Mouse (Mus musculus): ENCODE data around the gene Mosmo. TPM values are rescaled to one million over a fixed set of nuclear protein-coding genes. Genes with fewer than 3 reads are reported as not detected.
A peak's percentile ranks its signal among the peaks of the same experiment; 100 is the strongest.

Mosmo gene
- total RNA-seq (2021): 10 to 100 TPM; 27.8 to 29.2 TPM
- long read RNA-seq, experiment 1, partial matches to known transcripts: 1 of 4 reads
- long read RNA-seq, experiment 1, other reads (novel, unspliced or antisense): 1 of 4 reads
- long read RNA-seq, experiment 2, full-length matches to known transcripts: 4 of 6 reads
- long read RNA-seq, experiment 2, partial matches to known transcripts: 1 of 6 reads
- long read RNA-seq, experiment 2, other reads (novel, unspliced or antisense): 1 of 6 reads

DNA sequence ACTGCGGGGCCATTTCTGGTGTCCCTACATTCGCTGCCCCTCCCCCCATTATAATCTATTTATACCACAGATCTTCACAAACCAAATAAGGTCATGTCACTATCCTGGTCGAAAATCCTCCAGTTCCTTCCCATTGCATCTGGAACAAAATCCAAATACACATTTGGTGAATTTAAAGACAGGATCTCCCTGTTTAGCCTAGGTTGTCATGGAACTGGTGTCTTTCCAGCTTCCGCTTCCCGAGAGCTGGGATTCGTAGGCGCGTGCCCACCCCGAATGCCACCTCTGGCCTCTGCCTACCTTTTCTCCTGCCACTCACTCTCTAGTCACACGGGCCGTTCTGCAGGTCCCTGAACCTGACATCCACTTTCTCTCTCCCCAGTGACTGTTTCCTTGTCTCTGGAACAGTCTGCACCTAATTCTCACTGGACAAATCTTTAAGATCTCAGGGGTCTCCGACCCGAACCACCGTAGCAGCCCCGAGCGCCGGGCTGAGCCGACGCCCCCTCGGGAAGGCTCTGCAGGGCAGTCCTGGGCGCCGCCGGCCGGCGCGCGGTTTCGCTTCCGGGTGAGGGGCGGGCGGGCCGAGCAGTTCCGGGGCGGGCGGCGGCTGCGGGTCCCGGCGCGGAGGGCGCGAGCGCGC is at the start of gene Mosmo:
Mosmo (plus strand) TSS at position 618 of the 643 bp plus-strand sequence.
- intact Hi-C loops (cut with DNase I): loop anchor here (10.0 kb wide), 1 partner anchor 238 kb away; the partner anchor contains the start of gene Polr3e

DNA sequence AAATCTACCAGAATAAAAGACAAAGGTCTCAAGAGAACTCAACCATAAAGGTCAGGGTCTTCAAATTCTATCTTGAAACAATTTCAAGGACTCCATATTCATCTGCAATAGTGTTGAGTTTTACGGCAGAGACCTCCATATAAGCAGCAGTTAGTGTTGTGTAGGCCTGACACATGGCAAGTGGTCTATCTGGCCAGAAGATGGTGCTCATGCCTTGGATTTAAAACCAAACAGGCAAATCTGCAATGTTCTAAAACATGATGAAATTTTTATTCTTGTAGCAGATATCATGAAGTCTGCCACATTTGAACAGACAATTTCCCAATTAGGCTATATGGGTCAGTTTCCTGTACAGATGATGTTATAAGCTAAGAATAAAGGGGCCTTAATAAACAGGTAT is 44.9 kb upstream of the Mosmo start:
- intact Hi-C loops (cut with DNase I): loop anchor here (10.0 kb wide), 1 partner anchor 192 kb away; no protein-coding TSS in a partner anchor

More for the DNA sequence above, at the start of gene Mosmo:
- DNase-seq: peak; percentile 85

DNA sequence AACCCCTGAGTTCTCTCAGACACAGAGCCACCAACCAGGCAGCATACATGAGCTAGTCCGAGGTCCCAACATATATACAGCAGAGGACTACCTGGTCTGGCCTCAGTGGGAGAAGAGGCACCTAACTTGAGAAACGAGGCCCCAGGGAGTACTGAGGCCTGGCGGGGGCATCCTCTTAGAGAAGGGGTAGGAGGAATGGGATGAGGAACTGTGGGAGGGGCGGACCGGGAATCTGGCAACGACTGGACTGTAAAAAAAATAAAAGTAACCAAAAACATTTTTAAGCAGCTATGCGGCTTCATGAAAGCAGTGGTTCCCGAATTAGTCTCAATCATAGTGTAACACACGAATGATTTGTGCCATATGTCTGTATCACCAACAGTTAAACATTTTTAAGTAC is 43.1 kb upstream of the Mosmo start:
- DNase-seq: peak in 1 of 2 experiments; percentile 6
- intact Hi-C loops (cut with DNase I): loop anchor here (10.0 kb wide), 1 partner anchor 190 kb away; no protein-coding TSS in a partner anchor

More for the DNA sequence above, 44.9 kb upstream of the Mosmo start:
- DNase-seq: peak in 1 of 2 experiments; percentile 21

DNA sequence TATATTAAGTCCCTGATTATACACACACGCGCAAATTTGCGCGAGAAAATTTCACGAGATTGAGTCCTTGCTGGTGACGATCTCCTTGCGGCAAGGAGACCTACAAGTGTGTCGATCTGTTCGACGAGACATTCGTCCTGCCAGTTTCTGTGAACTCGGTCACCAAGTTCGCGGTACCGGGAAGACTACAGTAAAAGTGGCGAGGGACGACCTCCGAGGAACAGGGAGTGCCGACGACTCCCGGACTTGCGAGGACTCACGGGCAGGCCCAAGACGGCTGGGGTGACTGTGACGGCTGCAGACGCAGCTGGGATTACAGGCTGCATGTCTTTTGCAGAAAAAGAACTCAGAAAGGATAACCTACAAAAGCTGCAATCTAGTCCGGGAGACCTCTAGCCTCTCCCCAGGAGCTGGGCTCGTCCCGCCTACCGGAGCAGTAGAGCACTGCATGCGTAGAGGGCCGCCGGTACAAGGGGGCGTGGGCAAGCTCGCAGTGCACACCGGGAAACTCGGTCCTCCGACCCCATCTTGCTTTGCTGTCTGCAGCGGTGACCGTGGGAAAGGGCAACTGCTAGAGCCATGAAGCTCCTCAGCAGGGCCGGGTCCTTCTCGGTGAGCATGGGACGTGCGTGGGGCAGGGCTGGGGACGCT is 42.6 kb upstream of the Mosmo start, which contains the start of gene Uqcrc2:
Uqcrc2 (plus strand) TSS at position 466 of the 651 bp plus-strand sequence.
- peak; percentile 87 for DNase-seq
- intact Hi-C loops (cut with DNase I): loop anchor here (5.0 to 10.0 kb wide), 2 partner anchors 190 to 282 kb away; partner anchors contain the start of gene Polr3e

DNA sequence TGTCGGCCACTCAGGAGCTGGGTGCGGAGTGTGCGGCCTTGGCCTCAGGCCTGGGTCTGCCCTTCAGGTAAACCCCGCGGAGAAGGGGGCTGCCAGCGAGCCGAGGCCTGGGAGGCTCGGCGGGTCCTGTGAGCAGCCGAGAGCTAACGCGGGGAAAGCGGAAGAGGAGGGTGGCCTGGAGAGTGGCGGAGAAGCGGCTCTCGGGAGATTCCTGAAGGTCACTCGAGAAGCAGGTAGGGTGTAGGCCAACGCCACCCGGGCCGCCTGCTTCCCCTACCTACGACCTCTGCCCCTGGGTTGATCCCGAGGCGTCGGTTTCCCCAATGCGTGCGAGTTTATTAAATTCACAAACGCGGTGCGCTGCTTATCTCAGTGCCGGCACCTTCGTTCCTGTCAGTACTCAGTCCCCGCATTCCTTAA is 42.0 kb upstream of the Mosmo start:
- intact Hi-C loops (cut with DNase I): loop anchor here (5.0 to 10.0 kb wide), 2 partner anchors 189 to 282 kb away; partner anchors contain the start of gene Polr3e
- DNase-seq: no peak

DNA sequence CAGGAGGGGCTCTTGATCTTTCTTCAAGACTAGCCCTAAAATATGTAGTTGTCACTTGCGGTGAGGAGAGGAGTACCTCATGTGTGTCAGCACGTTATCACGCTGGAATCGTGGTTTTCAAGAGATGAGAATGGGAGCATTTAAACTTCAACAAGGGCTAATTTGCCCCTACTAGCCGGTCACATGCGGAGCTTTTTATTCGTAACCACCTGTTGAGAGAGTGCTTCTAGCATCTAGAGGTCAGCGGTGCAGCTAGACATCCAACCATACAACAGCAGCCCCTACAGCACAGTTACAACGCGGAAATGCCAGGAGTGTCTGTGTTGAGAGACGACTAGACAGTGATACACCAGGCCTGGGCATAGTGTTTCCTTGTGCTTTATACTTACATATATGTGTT is 41.6 kb upstream of the Mosmo start:
- intact Hi-C loops (cut with DNase I): loop anchor here (5.0 to 10.0 kb wide), 2 partner anchors 189 to 281 kb away; partner anchors contain the start of gene Polr3e
- no peak for DNase-seq

DNA sequence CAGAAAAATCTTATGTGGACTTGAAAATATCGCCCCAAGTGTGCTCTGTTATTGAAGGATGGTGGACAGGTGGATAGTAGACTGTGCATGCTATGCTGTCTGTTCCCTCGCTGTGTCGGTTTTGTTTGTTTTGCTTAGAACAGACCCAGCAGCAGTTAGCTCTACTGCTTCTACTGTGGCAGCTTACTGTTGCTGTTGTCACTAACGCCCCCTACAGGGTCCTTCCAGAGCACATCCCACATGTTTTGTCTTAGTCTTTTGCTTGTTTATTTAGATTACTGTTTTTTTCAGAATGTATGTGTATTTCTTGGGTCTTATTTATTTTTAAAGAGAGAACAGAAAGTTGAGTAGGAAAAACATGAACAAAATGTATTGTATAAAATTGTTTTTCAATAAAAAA is 34.2 kb upstream of the Mosmo start:
- intact Hi-C loops (cut with DNase I): loop anchor here (10.0 kb wide), 1 partner anchor 518 kb away; no protein-coding TSS in a partner anchor
- no peak for DNase-seq

DNA sequence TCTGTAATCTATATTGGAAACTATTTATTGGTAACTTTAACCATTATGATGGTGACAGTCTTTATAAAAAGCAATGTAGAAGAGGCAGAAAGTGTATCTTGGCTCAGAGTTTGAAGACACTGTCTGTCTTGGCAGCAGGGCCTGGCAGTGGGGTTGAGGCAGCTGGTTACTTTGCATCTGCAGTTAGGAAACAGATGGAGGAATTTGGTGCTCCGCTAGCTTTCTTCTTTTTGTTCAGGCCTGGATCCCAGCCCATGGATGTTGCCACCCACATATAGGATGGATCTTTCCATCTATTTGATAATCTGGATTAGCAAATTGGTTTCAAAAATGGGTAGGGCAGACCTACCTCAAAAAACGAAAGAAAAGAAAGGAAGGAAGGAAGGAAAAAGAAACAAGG is 29.6 kb upstream of the Mosmo start:
- DNase-seq: no peak
- intact Hi-C loops (cut with DNase I): loop anchor here (10.0 kb wide), 1 partner anchor 523 kb away; no protein-coding TSS in a partner anchor

DNA sequence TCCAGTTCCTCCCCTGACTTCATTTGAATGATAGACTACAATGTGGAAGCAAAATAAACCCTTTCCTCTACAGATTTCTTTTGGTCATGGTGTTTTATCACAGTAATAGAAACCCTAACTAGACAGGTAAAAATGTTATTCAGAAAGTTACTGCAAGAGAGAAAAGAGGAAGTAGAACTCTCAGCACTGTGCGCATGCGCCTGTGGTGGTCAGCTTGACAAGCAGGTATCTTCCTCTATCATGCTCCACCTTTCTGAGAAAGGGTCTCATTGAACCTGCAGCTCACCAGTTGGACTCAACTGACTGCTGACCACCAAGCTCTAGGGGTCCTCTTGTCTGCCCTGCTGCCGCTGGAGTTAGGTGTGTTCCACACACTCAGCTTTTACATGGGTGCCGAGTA is 15.3 kb upstream of the Mosmo start:
- intact Hi-C loops (cut with DNase I): no loop called here
- DNase-seq: no peak

DNA sequence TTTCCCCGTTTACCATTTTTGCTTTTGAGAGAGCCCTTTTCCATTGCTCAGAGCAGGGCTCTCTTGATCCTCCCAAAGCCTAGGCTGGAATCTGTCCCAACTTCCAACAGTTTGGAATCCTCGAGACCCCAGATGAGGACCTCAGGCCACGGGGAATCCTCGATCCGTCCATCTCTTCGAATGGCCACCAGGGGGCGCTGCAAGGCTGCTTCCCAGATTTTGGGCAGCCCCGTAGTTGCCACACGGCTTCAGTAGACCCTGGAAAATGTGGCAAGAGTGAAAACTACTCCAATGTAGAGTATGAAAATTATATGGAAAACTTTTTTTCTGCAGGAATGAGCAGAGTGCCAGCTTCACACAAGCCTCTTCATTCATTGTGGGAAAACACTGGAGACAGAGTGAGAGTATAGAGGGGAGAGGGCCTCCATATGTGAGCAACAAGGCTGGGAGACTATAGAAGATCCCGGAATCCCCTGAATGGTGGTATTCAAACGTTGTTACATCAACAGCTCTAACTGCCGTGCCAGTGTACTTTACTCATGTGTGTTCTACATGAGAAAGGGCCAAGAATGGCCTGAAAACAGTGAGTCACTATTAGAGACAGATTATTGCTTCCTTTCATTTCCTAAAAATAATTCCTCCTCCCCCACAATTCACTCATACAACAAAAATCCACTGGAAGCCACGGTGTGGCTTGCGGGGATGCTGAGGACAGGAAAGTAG is 7.1 kb upstream of the Mosmo start, which contains the start of gene Pdzd9:
Pdzd9 (minus strand) TSS at position 191 of the 723 bp plus-strand sequence.
- peak; percentile 82 to 88 for DNase-seq
- intact Hi-C loops (cut with DNase I): loop anchor here (1.0 to 10.0 kb wide), 3 partner anchors 83 to 244 kb away; partner anchors contain the start of gene Polr3e

DNA sequence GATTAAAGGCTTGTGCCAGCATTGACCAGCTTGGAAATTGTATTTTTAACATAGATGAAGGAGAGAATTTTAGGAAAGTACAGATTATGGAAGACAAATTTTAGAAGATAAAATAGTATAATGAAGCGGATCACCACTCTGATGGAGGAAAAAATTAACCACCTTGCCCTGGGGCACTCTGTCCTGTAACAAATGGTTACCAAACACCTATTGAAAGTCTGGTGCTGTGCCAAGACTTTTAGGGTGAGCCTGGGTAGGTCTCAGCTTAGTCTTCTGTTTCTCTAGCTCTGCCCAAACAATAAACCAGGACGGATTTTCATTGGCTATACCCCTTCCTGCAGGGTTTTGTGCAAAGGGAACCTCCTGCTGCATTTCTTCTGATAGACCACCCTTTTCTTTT is 6.1 kb upstream of the Mosmo start:
- intact Hi-C loops (cut with DNase I): loop anchor here (10.0 kb wide), 1 partner anchor 244 kb away; the partner anchor contains the start of gene Polr3e
- no peak for DNase-seq

DNA sequence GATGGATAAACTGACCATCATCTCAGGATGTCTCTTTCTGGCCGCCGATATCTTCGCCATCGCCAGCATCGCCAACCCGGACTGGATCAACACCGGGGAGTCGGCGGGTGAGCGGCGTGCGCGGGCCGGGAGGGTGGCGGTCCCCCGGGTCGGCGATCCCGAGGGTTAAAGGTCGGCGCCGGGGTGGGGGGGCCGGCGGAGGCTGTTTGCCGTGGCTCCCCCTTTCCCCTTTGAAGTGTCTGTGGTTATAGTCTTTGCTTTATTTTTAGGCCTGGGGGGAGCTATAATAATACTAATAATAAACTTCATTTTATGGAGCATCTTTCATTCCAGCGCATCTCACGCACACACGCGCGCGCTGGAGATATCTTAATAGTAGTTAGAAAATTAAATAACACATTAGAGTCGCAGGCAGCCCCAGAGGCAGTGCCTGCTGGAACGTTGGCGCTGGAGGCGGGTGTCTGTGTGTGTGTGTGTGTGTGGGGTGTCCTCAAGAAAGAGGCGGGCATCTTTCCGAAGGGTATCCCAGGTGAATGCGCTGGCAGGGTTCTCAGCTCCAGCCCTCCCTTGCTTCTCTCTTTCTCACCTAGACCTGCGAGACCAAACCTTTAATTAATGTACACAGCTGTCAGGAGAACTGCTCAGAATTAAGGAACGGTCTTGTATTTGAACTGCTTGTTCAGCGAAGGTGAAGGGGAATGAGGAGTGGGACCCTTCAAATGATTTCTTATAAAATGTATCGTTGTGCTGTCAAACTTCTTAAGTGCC is 530 bp downstream of the Mosmo start:
- intact Hi-C loops (cut with DNase I): loop anchor here (10.0 kb wide), 1 partner anchor 237 kb away; the partner anchor contains the start of gene Polr3e
- peak; percentile 43 to 52 for DNase-seq

DNA sequence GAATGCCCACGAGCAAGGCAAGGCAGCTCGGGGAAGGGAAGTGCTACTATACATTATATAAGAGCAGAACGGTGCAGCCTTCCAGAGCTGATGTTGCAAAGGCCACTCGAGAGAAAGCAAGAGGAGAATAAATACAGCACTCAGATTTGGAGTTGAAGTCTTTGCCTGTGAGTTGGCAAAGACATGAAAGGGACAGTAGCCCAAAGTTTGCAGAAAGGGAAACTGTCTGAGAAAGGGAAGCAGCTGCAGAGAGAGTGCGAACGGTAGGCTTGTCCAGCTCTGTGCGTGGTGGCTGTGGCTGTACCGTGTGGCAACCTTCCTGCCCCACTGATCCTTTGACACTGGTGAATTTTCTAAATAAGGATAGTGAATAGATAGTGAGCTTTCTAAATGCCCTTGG is 1.6 kb downstream of the Mosmo start:
- DNase-seq: no peak
- intact Hi-C loops (cut with DNase I): loop anchor here (10.0 kb wide), 1 partner anchor 236 kb away; the partner anchor contains the start of gene Polr3e

DNA sequence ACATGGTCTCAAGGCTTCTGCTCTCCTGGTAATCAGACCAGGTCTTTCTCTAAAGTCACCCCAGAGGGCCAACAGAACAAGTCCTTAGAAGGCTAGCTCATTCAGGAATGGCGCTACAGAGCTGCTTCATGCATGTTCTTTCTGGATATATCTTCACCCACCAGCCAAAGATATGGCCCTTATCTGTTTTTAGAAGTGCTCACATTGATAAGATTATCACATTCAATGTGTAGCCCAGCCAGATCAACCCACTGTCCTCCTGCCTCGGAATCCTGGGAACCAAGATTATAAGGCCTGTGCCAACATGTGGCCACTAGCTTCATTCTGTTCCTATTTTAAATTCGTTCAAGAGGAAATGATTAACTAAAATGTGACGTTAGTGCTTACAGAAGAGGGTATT is 4.6 kb downstream of the Mosmo start:
- DNase-seq: no peak
- intact Hi-C loops (cut with DNase I): no loop called here

DNA sequence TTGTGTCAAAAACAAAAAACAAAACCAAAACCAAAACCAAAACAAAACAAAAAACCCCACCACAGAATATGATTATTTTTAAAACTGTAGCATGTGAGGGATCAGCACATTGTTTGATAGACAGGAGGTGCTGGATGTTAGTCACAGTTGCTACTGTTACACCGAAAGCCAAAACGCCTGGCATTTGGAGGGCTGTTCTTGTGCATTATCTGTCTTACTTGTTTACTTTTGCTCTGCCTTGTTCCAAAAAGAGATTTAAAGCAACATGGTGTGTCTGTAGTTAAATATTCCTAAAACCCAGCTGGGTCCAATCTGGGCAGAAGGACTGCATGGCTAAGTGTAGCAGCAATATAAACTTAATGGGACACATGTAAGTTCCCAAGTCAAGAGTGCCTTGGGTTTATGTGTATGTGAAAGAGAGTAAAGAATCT is 7.3 kb downstream of the Mosmo start:
- intact Hi-C loops (cut with DNase I): no loop called here
- DNase-seq: no peak

DNA sequence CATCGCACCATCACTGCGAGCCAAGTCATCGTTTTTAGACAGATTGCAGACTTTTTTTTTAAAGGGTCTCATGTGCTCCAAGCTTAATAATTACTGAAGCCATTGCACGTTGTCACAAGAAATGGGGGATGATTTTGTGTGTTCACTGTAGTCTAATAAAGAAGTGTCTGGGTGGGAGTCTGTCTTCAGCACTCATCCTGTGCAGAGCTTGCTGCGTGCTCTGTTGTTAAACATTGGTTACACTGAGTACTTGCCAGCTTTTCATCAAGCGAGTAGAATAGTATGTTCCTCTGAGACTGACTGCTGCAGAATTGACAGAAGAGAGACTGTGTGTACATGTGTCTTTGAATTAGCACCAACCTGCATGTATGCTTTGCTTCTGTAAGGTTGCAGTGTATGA is 7.8 kb downstream of the Mosmo start:
- no peak for DNase-seq
- intact Hi-C loops (cut with DNase I): no loop called here

DNA sequence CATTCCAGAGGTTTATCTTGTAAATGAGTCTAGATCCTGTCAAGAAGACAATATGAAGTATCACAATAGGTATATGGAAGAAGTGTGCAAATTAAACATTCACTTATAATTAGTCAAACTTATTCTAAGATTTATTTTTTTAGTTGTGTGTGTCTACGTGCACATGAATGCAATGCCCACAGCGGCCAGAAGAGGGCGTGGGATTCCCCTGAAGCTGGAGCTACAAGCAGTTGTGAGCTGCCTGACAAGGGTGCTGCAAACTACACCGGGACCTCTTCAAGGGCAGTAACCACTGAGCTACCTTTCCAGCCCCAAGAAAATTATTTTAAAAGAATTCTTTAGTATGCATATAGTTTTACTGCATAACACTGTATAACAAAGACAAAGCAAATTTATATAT is 13.2 kb downstream of the Mosmo start:
- intact Hi-C loops (cut with DNase I): no loop called here

DNA sequence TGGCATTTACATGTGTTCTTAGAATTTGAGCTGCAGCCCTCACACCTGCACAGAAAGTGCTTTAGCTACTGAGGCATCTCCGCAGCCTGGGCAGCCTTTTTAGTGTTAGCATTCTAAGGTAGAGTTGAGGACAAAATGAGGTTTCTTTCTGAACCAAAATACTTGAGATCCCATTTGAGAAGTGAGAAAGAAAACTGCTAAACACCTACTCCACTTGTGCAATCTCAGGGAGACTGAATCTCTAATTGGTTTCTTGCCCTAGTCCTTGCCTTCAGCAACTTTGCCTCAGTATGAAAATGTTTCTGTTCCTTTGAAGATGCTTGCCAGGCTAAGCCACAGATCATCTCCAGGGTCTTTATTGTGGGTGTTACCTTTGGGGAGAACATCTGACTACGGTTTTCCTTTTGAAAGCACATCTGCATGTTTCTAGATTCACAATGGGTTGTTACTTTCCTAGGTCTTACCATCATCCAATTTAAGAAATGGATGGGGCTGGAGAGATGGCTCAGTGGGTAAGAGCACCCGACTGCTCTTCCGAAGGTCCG is 16.5 kb downstream of the Mosmo start:
- intact Hi-C loops (cut with DNase I): no loop called here
- DNase-seq: no peak

More for the DNA sequence above, 13.2 kb downstream of the Mosmo start:
- no peak for DNase-seq

DNA sequence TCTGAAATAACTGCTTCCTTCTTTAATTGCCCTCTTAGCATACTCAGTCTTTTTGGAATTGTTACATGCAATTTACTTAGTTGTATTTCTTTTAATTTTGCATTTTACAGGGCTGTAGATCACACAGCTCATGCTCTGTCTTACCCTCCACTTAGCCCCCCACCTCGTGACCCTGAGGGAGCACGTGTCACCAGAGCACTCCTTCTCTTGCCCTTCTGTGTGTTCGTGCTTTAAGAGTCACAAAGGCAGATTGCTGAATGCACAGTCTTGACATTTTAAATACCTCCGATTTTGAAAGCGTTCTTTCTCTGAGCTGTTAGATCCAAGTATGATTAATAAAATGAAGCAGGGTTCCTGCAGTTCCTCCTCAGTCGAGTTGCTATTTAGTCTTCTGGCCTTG is 17.8 kb downstream of the Mosmo start:
- intact Hi-C loops (cut with DNase I): no loop called here
- DNase-seq: no peak

Data from heart, postnatal 14 days (tissue).